Mouse (Mus musculus) bone marrow macrophage, adult 2 months (primary cell): ENCODE data around the gene Gphb5.

Experiments
- CTCF ChIP-seq: IDR thresholded peaks from 2 replicates; pipeline ENCODE4 v1.5.1; 2012; ENCODE audit warnings: low read depth, mild to moderate bottlenecking, low read length, moderate library complexity
- POLR2A ChIP-seq: IDR thresholded peaks from 2 replicates; pipeline ENCODE4 v1.6.1; 2012; ENCODE audit warnings: mild to moderate bottlenecking, low read depth, low read length, borderline replicate concordance

GRCm38 (mm10) chr12:75450011-75450410 lies 33.4 kb upstream of the Gphb5 start:
- TF ChIP-seq CTCF (no peak), POLR2A (no peak)
